Mouse (Mus musculus): Measurements from ENCODE around the gene Tmem248. TPM values are rescaled to one million over a fixed set of nuclear protein-coding genes. Genes with fewer than 3 reads are reported as not detected.

Gene Tmem248
- polyA plus RNA-seq, 1 experiment from 2014 or later: 22.3 TPM

DNA sequence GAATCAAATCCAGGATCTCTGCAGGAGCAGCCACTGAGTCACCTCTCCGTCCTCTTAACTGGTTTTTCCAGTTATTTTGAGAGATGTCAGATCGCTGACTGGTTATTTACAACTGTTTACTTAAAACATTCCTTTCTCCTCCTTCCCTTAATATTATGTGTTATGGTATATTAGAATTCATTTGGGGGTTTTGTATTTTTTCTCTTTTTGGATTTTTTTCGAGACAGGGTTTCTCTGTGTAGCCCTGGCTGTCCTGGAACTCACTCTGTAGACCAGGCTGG lies 34.4 kb upstream of the Tmem248 start:
- H3K4me1 ChIP-seq (replicated peaks; ENCODE audit: control insufficient read depth, insufficient read depth, low read length): peaks cover 3% of the 10 kb centered on the region; the same call in 1 of the 2 replicates
- no peaks in the 10 kb centered on the region for H3K27me3 ChIP-seq (replicated peaks; ENCODE audit: control insufficient read depth, insufficient read depth, low read length)
- no peak overlapping the region for H3K4me2 ChIP-seq (ENCODE audit: low read length)
- no peak for ATAC-seq
- H3K9me3 ChIP-seq (ENCODE audit: control insufficient read depth, low read length): no peaks in the 10 kb centered on the region
- H3K4me3 ChIP-seq (replicated peaks; ENCODE audit: low read length): no peak overlapping the region
- no peaks in the 10 kb centered on the region for H3K36me3 ChIP-seq (ENCODE audit: control insufficient read depth, insufficient read depth)
- H3K27ac ChIP-seq (ENCODE audit: low read length): no peak overlapping the region
- 92% methylated on average over 3 of the region's 3 CpGs for WGBS
- H3K9ac ChIP-seq (replicated peaks; ENCODE audit: low read depth, low read length): no peak overlapping the region

DNA sequence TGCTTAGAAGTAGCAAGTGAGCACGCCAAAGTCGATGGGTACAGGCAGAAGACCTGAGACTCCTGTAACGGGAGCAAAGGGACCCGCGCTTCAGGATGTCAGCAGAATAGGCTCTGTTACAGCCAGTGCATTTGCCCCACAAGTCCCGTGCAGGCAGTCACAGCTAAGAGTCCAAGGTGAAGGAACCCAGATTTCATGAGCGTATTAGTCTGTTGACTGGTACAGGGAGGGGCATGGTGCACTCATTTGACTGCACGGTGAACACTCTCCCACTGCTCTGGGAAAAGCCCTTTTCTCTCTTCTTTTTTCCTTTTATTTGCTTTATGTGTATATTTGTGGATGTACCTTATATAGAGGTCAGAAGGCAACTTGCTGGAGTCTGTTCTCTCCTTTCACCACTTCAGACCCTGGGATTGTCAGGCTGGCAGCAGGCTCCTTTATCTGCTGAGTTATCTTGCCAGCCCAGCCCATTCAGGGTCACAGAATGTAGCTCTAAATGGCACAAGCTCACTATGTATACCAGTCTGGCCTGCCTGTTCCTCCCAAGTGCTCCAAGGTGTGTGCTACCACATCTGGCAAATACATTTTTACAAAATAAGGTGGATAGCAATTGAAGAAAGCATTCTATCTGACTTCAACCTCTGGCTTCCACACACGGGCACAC lies 32.6 kb upstream of the Tmem248 start:
- WGBS: 92% methylated on average over 9 of the region's 9 CpGs
- no peaks in the 10 kb centered on the region for H3K27me3 ChIP-seq (replicated peaks; ENCODE audit: control insufficient read depth, insufficient read depth, low read length)
- H3K4me2 ChIP-seq (ENCODE audit: low read length): no peak overlapping the region

DNA sequence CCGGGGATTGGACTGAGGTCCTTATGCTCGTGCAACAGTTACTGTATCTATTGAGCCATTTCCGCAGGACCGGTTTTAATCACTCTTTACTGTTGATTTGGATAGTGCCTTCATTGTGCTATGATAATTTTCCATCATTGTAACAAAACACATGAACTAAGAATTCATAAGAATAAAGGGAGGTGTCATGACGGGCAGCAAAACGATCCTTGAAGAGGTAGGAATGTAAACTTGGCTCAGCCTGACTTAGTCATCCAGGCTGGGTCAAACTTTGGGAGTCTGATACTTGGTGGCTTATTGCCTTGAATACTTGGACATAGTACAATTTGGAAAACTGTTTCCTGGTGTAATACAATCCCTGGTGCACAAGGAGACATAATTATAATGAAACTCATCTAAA lies 31.6 kb upstream of the Tmem248 start:
- 87% methylated on average over 6 of the region's 6 CpGs for WGBS
- peaks cover 4% of the 10 kb centered on the region; the same call in 1 of the 2 replicates for H3K4me1 ChIP-seq (replicated peaks; ENCODE audit: control insufficient read depth, insufficient read depth, low read length)

More for the DNA sequence above, 32.6 kb upstream of the Tmem248 start:
- no peak for ATAC-seq
- Histone ChIP-seq H3K4me1 (replicated peaks; ENCODE audit: control insufficient read depth, insufficient read depth, low read length) (peaks cover 4% of the 10 kb centered on the region; the same call in 1 of the 2 replicates), H3K36me3 (ENCODE audit: control insufficient read depth, insufficient read depth) (no peaks in the 10 kb centered on the region), H3K4me3 (replicated peaks; ENCODE audit: low read length) (no peak overlapping the region), H3K27ac (ENCODE audit: low read length) (no peak overlapping the region), H3K9ac (replicated peaks; ENCODE audit: low read depth, low read length) (no peak overlapping the region), H3K9me3 (ENCODE audit: control insufficient read depth, low read length) (no peaks in the 10 kb centered on the region)

DNA sequence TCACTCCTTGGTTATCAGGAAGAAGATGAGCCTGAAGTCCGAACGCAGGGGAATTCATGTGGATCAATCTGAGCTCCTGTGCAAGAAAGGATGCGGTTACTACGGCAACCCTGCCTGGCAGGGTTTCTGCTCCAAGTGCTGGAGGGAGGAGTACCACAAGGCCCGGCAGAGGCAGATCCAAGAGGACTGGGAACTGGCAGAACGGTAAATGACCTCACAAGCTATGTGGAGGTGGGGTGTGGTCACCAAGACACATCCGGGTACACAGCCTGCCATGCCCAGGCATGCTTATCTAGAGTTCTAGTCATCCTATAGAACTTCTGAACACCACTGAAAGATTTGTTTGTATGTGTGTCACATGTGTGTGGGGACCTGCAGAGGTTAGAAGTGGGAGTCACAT lies 29.5 kb upstream of the Tmem248 start:
- no peak overlapping the region for H3K4me2 ChIP-seq (ENCODE audit: low read length)
- no peak overlapping the region for H3K4me3 ChIP-seq (replicated peaks; ENCODE audit: low read length)
- H3K36me3 ChIP-seq (ENCODE audit: control insufficient read depth, insufficient read depth): peaks cover 19% of the 10 kb centered on the region; the same call in 1 of the 2 replicates
- H3K4me1 ChIP-seq (replicated peaks; ENCODE audit: control insufficient read depth, insufficient read depth, low read length): peaks cover 4% of the 10 kb centered on the region; the same call in 1 of the 2 replicates
- H3K9me3 ChIP-seq (ENCODE audit: control insufficient read depth, low read length): no peaks in the 10 kb centered on the region
- no peak for ATAC-seq
- no peak overlapping the region for H3K9ac ChIP-seq (replicated peaks; ENCODE audit: low read depth, low read length)
- no peak overlapping the region for H3K27ac ChIP-seq (ENCODE audit: low read length)
- H3K27me3 ChIP-seq (replicated peaks; ENCODE audit: control insufficient read depth, insufficient read depth, low read length): no peaks in the 10 kb centered on the region
- WGBS: 36% methylated on average over 7 of the region's 7 CpGs

More for the DNA sequence above, 31.6 kb upstream of the Tmem248 start:
- no peak overlapping the region for H3K4me3 ChIP-seq (replicated peaks; ENCODE audit: low read length)
- ATAC-seq: no peak
- H3K9ac ChIP-seq (replicated peaks; ENCODE audit: low read depth, low read length): no peak overlapping the region
- no peak overlapping the region for H3K4me2 ChIP-seq (ENCODE audit: low read length)
- no peak overlapping the region for H3K27ac ChIP-seq (ENCODE audit: low read length)
- H3K9me3 ChIP-seq (ENCODE audit: control insufficient read depth, low read length): no peaks in the 10 kb centered on the region
- H3K36me3 ChIP-seq (ENCODE audit: control insufficient read depth, insufficient read depth): peaks cover 8% of the 10 kb centered on the region; the same call in 1 of the 2 replicates
- no peaks in the 10 kb centered on the region for H3K27me3 ChIP-seq (replicated peaks; ENCODE audit: control insufficient read depth, insufficient read depth, low read length)

DNA sequence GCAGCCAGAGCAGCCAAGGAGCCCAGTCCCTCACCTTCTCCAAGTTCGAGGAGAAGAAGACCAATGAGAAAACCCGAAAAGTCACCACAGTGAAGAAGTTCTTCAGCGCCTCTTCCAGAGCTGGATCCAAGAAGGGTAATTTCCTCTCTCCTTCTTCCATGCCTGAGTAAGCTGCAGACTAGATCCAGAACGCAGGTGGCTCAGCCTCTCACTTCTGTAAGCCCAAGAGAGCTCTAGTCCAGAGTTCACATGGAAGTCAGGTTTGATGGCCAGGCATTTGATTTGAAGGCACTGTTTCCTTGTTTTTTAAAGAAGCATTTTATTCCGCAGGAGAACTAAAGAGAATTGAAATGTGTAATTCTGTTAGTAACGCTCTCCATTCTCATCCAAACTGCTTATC lies 26.0 kb upstream of the Tmem248 start:
- Histone ChIP-seq H3K36me3 (ENCODE audit: control insufficient read depth, insufficient read depth) (peaks cover 26% of the 10 kb centered on the region; the same call in 1 of the 2 replicates), H3K4me1 (replicated peaks; ENCODE audit: control insufficient read depth, insufficient read depth, low read length) (peaks cover 4% of the 10 kb centered on the region; the same call in 1 of the 2 replicates), H3K9me3 (ENCODE audit: control insufficient read depth, low read length) (no peaks in the 10 kb centered on the region), H3K4me2 (ENCODE audit: low read length) (no peak overlapping the region), H3K9ac (replicated peaks; ENCODE audit: low read depth, low read length) (no peak overlapping the region), H3K4me3 (replicated peaks; ENCODE audit: low read length) (no peak overlapping the region), H3K27ac (ENCODE audit: low read length) (no peak overlapping the region), H3K27me3 (replicated peaks; ENCODE audit: control insufficient read depth, insufficient read depth, low read length) (no peaks in the 10 kb centered on the region)
- no peak for ATAC-seq
- 89% methylated on average over 6 of the region's 6 CpGs for WGBS

DNA sequence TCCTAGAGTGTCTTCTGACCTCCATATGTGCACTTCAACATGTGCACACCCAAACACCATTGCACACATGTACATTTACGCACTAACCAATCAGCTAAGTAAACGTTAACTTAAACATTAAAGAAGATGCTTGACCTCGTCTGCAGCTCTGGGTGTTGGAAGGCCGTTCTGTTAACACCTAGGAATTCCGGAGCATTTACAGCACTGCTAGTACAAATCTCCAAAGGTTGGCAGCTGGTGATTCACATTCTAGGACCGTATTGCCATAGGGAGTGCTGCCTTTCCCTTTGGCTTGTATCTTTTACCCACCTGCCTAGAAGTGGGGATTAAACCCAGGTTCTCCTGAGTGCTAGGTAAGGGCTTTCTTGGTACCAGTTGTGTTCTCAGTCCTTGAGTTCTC lies 25.0 kb upstream of the Tmem248 start:
- Histone ChIP-seq H3K27ac (ENCODE audit: low read length) (no peak overlapping the region), H3K9me3 (ENCODE audit: control insufficient read depth, low read length) (no peaks in the 10 kb centered on the region), H3K27me3 (replicated peaks; ENCODE audit: control insufficient read depth, insufficient read depth, low read length) (no peaks in the 10 kb centered on the region), H3K4me2 (ENCODE audit: low read length) (no peak overlapping the region), H3K4me1 (replicated peaks; ENCODE audit: control insufficient read depth, insufficient read depth, low read length) (peaks cover 4% of the 10 kb centered on the region; the same call in 1 of the 2 replicates), H3K9ac (replicated peaks; ENCODE audit: low read depth, low read length) (no peak overlapping the region), H3K4me3 (replicated peaks; ENCODE audit: low read length) (no peak overlapping the region), H3K36me3 (ENCODE audit: control insufficient read depth, insufficient read depth) (peaks cover 26% of the 10 kb centered on the region; the same call in 1 of the 2 replicates)
- no peak for ATAC-seq
- WGBS: 95% methylated on average over 6 of the region's 6 CpGs

DNA sequence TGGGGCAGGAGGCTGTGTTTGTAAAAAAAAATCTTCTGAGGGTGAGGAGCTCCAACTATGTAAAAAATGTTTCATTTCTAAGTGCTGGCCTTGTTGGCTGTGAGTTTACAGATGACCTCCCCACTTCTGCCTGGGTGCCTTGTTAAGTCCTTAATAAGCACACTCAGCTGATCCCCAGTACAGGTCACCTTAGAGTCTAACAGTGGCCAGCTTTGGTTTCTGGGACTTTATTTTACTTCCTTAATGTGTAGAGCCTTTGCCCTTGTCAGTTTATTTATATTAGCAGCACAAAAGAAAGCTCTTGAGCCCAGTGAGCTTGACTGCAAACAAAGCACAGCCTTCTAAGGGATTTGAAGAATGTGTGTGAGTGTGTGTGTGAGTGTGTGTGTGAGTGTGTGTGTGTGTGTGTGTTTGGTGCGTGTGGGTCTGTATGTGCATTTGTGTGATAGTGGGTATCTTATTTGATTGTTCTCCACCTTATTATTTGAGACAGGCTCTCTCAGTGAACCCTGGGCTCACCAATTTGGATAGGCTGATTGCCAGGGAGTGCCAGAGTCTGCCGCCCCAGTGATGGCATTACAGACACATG lies 24.4 kb upstream of the Tmem248 start:
- Histone ChIP-seq H3K9me3 (ENCODE audit: control insufficient read depth, low read length) (no peaks in the 10 kb centered on the region), H3K27ac (ENCODE audit: low read length) (no peak overlapping the region), H3K27me3 (replicated peaks; ENCODE audit: control insufficient read depth, insufficient read depth, low read length) (no peaks in the 10 kb centered on the region), H3K4me1 (replicated peaks; ENCODE audit: control insufficient read depth, insufficient read depth, low read length) (peaks cover under 1% of the 10 kb centered on the region; the same call in 1 of the 2 replicates), H3K4me2 (ENCODE audit: low read length) (no peak overlapping the region), H3K36me3 (ENCODE audit: control insufficient read depth, insufficient read depth) (peaks cover 26% of the 10 kb centered on the region; the same call in 1 of the 2 replicates), H3K9ac (replicated peaks; ENCODE audit: low read depth, low read length) (no peak overlapping the region), H3K4me3 (replicated peaks; ENCODE audit: low read length) (no peak overlapping the region)
- no peak for ATAC-seq
- WGBS: 80% methylated on average over 2 of the region's 2 CpGs

DNA sequence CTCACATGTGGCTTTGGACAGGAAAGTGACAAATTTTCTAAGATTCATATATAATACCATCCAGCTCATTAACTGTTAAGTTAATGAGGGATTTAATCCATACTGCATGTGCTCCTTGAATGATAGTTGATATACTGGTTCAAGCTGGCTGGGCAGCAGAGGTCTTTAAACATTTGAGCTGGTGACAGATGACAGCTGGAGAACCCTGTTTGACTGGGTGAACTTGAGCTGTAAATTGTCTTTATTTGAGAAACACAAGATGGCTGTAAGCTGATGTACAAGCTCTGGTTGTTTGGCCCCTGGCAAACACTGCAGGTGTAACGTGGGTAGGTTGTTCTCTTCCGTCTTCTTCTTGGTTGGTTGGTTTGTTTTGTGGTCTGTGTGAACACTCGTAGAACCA lies 23.1 kb upstream of the Tmem248 start:
- Histone ChIP-seq H3K27ac (ENCODE audit: low read length) (no peak overlapping the region), H3K27me3 (replicated peaks; ENCODE audit: control insufficient read depth, insufficient read depth, low read length) (no peaks in the 10 kb centered on the region), H3K9me3 (ENCODE audit: control insufficient read depth, low read length) (no peaks in the 10 kb centered on the region), H3K4me2 (ENCODE audit: low read length) (no peak overlapping the region), H3K4me3 (replicated peaks; ENCODE audit: low read length) (no peak overlapping the region), H3K36me3 (ENCODE audit: control insufficient read depth, insufficient read depth) (peaks cover 33% of the 10 kb centered on the region), H3K4me1 (replicated peaks; ENCODE audit: control insufficient read depth, insufficient read depth, low read length) (no peaks in the 10 kb centered on the region), H3K9ac (replicated peaks; ENCODE audit: low read depth, low read length) (no peak overlapping the region)
- no peak for ATAC-seq
- 90% methylated on average over 3 of the region's 3 CpGs for WGBS

DNA sequence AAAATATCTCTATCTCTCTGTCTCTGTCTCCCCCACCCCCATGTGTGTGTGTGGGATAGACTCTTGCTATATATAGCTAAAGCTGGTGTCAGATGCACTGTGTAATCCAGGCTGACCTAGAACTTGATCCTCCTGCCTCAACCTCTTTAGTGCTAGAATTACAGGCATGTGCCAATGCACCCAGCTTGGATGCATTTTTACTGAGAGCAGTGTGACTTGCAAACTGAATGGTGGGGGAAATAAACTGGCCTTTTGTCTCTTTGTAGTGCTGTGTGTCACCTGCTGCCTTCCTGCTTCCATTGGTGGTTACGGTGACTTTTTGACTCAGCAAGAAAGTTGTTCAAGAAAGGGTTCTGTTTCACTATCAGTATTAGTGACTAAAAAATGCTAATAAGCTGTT lies 20.6 kb upstream of the Tmem248 start:
- Histone ChIP-seq H3K9ac (replicated peaks; ENCODE audit: low read depth, low read length) (no peak overlapping the region), H3K36me3 (ENCODE audit: control insufficient read depth, insufficient read depth) (peaks cover 27% of the 10 kb centered on the region)

More for the DNA sequence above, 20.6 kb upstream of the Tmem248 start:
- H3K9me3 ChIP-seq (ENCODE audit: control insufficient read depth, low read length): no peaks in the 10 kb centered on the region
- H3K27ac ChIP-seq (ENCODE audit: low read length): no peak overlapping the region
- no peaks in the 10 kb centered on the region for H3K27me3 ChIP-seq (replicated peaks; ENCODE audit: control insufficient read depth, insufficient read depth, low read length)
- 89% methylated on average over 1 of the region's 1 CpGs for WGBS
- H3K4me3 ChIP-seq (replicated peaks; ENCODE audit: low read length): no peak overlapping the region
- ATAC-seq: no peak
- H3K4me1 ChIP-seq (replicated peaks; ENCODE audit: control insufficient read depth, insufficient read depth, low read length): no peaks in the 10 kb centered on the region
- H3K4me2 ChIP-seq (ENCODE audit: low read length): no peak overlapping the region

Measured in forebrain, embryonic 16.5 days (tissue).